Mouse (Mus musculus) liver, adult 2 months (tissue): Measurements from ENCODE around the gene Smim4.

Source experiments
- CTCF ChIP-seq: fragments of 200-500 bp; IDR thresholded peaks from 2 replicates; pipeline ENCODE4 v1.5.1; 2011; ENCODE audit warnings: low read depth, low read length, control low read depth
- POLR2A ChIP-seq: fragments of 200-500 bp; IDR thresholded peaks from 2 replicates; pipeline ENCODE4 v1.6.1; 2011; ENCODE audit warnings: low read length, control low read depth; ENCODE audit not compliant: insufficient read depth; ENCODE audit errors: extremely low read depth

- no peak for TF ChIP-seq CTCF
- no peak for TF ChIP-seq POLR2A
Measured at GRCm38 (mm10) chr14:31164067-31164466, 35.3 kb upstream of the Smim4 start.
